ENCODE assay signal across 19 mouse cellular contexts in genomic region chr6:128095906-128096305, GRCm38 (mm10). TPM values are rescaled to one million over a fixed set of nuclear protein-coding genes. Genes with fewer than 3 reads are reported as not detected.
DNase-seq lines count a peak whose midpoint lies in the region; ATAC-seq lines count a peak whose summit lies in the region.
"Had no signal": no experiment of that assay in that cellular context is flagged by ENCODE, and none has a peak within 500 bp of the region (broad histone marks: within the 10 kb centered on the region; RNA-seq: fewer than 3 reads in every experiment).

No protein-coding gene starts in this region.

- no peak overlapping the region; a peak in 1 of 4 replicates for H3K27ac ChIP-seq in heart, embryonic 14.5 days (replicated peaks in 1 of 2; ENCODE audit: control insufficient read depth in 1 of 2, insufficient read depth in 1 of 2, low read depth in 2 of 2, low read length in 2 of 2)
- H3K27ac ChIP-seq in kidney, embryonic 15.5 days, result no peak overlapping the region
- H3K27ac ChIP-seq: embryonic facial prominence, embryonic 12.5 days; hindbrain, embryonic 14.5 days had no signal

- no peaks in the 10 kb centered on the region for H3K36me3 ChIP-seq in heart, embryonic 14.5 days (ENCODE audit: control insufficient read depth, insufficient read depth, low read length)
- no peaks in the 10 kb centered on the region for H3K36me3 ChIP-seq in kidney, embryonic 15.5 days
- H3K36me3 ChIP-seq: embryonic facial prominence, embryonic 12.5 days; forebrain, embryonic 15.5 days; G1E; heart, embryonic 12.5 days had no signal

- no peaks in the 10 kb centered on the region for H3K9me3 ChIP-seq in heart, embryonic 14.5 days (ENCODE audit: control insufficient read depth, low read length)
- H3K9me3 ChIP-seq in kidney, embryonic 15.5 days (replicated peaks), result no peaks in the 10 kb centered on the region
- H3K9me3 ChIP-seq: embryonic facial prominence, embryonic 12.5 days; forebrain, embryonic 15.5 days; heart, embryonic 12.5 days had no signal

- ATAC-seq in heart, embryonic 14.5 days (ENCODE audit: insufficient number of reproducible peaks, insufficient read depth, low FRiP score, low read depth), result no peak
- no peak for ATAC-seq in kidney, embryonic 15.5 days (replicated peaks; ENCODE audit: low FRiP score)
- ATAC-seq: CD4-positive, CD25-positive, alpha-beta regulatory T cell, adult 4 months; forebrain, embryonic 15.5 days; intestine, embryonic 16.5 days had no signal

- H3K4me2 ChIP-seq in heart, embryonic 14.5 days (ENCODE audit: low read length), result no peak overlapping the region
- no peak overlapping the region for H3K4me2 ChIP-seq in kidney, embryonic 15.5 days
- H3K4me2 ChIP-seq: embryonic facial prominence, embryonic 12.5 days; forebrain, embryonic 15.5 days; heart, embryonic 12.5 days; hindbrain, embryonic 14.5 days had no signal

- H3K4me1 ChIP-seq in heart, embryonic 14.5 days (ENCODE audit: control insufficient read depth in 2 of 2, insufficient read depth in 2 of 2, low read length in 2 of 2), result peaks cover 44 to 63% of the 10 kb centered on the region in 2 experiments
- H3K4me1 ChIP-seq in kidney, embryonic 15.5 days, result peaks cover 54% of the 10 kb centered on the region

- peak; percentile 24 for DNase-seq in cerebellum, adult 9-11 months
- DNase-seq in cerebellum, postnatal 25 days, result no peak
- DNase-seq in heart, adult 11 months, result no peak
- peak; percentile 6 for DNase-seq in kidney, postnatal 10 days
- peak; percentile 70 for DNase-seq in brain, adult 2 months (ENCODE audit: low read depth, low spot score)
- DNase-seq in adrenal gland, adult (ENCODE audit: inconsistent age in 2 of 2, low spot score in 1 of 2), result no peak
- DNase-seq: adrenal gland, postnatal 10 days; B cell, adult 2 months; gastrocnemius, postnatal 14 days; heart, postnatal 14 days had no signal

- WGBS in heart, embryonic 14.5 days, result 38% methylated on average over 8 of the region's 8 CpGs
- WGBS in kidney, embryonic 15.5 days, result 74% methylated on average over 8 of the region's 8 CpGs

- H3K9ac ChIP-seq in heart, embryonic 14.5 days (ENCODE audit: low read length), result 0 out of 2 replicates have a peak overlapping the region, but pooled peaks have one; percentile 0
- H3K9ac ChIP-seq in kidney, embryonic 15.5 days, result no peak overlapping the region
- H3K9ac ChIP-seq: embryonic facial prominence, embryonic 12.5 days; forebrain, embryonic 15.5 days; heart, embryonic 12.5 days; hindbrain, embryonic 14.5 days had no signal

- no peaks in the 10 kb centered on the region for H3K27me3 ChIP-seq in heart, embryonic 14.5 days (ENCODE audit: control insufficient read depth, insufficient read depth, low read length)
- H3K27me3 ChIP-seq in kidney, embryonic 15.5 days, result no peaks in the 10 kb centered on the region
- H3K27me3 ChIP-seq: embryonic facial prominence, embryonic 12.5 days; forebrain, embryonic 15.5 days; heart, embryonic 12.5 days had no signal

- H3K4me3 ChIP-seq in heart, embryonic 14.5 days (ENCODE audit: control insufficient read depth in 1 of 2, insufficient read depth in 1 of 2, low read depth in 1 of 2, low read length in 2 of 2), result no peak overlapping the region
- H3K4me3 ChIP-seq in kidney, embryonic 15.5 days (replicated peaks), result no peak overlapping the region
- H3K4me3 ChIP-seq: embryonic facial prominence, embryonic 12.5 days; forebrain, embryonic 15.5 days; heart, embryonic 12.5 days had no signal

RNA-seq across cellular contexts. Expression of gene Tspan9, which starts 47.5 kb away (rescaled TPM):
- 142 and 143 TPM in 2 replicates for polyA plus RNA-seq in heart, embryonic 14.5 days (2014; fragmentation: Nextera tagmentation; extraction: Ambion mirVana)
- polyA plus RNA-seq in kidney, embryonic 15.5 days (2015; fragmentation: Nextera tagmentation; extraction: Ambion mirVana), result 115 and 121 TPM in 2 replicates
- polyA plus RNA-seq: G1E had no signal

Comparison
In these comparisons a context has a peak if more than half of its experiments do, and no peak if none do; other contexts are left out.
1. DNase-seq: peak in cerebellum, adult 9-11 months (single experiment), kidney, postnatal 10 days (single experiment) and brain, adult 2 months (single experiment); none in cerebellum, postnatal 25 days (0 of 2), heart, adult 11 months (single experiment) and adrenal gland, adult (0 of 2).